Mouse (Mus musculus): ENCODE measurements around the gene Iqch. TPM values are rescaled to one million over a fixed set of nuclear protein-coding genes. Genes with fewer than 3 reads are reported as not detected.

Gene Iqch
- polyA plus RNA-seq, 1 experiment, result not detected

DNA sequence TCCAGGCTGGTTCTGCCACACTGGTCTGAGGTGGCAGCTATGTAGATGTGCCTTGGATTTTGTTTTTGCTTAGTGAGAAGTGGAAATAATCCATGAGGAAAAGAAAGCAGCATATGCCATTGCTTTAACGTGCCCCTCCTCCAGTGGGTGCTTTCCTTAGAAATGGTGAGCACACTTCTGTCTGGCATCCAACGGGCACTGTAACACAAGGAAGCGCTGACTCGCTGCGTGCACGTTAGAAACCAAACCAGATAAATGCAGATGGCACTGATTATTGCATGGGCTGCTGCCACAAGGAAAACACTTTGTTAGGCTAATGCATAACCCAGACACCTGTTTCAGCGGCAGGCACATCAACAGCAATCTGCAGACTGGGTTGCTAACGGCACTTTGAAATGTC lies 6.6 kb downstream of the Iqch start:
- Histone ChIP-seq H3K4me1 (ENCODE audit: control insufficient read depth, insufficient read depth, insufficient read length, low read length) (no peaks in the 10 kb centered on the region), H3K27ac (replicated peaks; ENCODE audit: low read depth, low read length) (no peak overlapping the region), H3K4me3 (ENCODE audit: insufficient read depth, low read depth, low read length) (no peak overlapping the region)

DNA sequence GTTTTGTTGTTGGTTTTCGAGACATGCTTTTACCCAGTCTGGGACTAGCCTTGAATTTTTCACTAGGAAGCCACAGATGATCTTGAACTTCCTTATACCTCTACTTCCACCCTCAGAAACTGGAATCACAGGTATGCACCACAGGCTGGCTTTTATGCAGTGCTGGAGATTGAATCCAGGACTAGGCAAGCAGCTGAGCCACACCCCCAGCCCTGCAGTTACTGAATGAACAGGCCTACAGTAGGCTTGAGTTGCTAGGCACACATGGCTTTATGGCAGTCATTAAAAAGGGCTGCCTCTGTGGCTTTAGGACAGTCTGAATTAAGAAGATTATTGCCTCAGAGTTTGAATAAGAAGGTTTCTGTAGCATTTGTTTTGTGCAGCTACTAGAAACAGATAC lies 7.3 kb downstream of the Iqch start:
- H3K27ac ChIP-seq (replicated peaks; ENCODE audit: low read depth, low read length), result no peak overlapping the region
- H3K4me3 ChIP-seq (ENCODE audit: insufficient read depth, low read depth, low read length), result no peak overlapping the region
- no peaks in the 10 kb centered on the region for H3K4me1 ChIP-seq (ENCODE audit: control insufficient read depth, insufficient read depth, insufficient read length, low read length)

DNA sequence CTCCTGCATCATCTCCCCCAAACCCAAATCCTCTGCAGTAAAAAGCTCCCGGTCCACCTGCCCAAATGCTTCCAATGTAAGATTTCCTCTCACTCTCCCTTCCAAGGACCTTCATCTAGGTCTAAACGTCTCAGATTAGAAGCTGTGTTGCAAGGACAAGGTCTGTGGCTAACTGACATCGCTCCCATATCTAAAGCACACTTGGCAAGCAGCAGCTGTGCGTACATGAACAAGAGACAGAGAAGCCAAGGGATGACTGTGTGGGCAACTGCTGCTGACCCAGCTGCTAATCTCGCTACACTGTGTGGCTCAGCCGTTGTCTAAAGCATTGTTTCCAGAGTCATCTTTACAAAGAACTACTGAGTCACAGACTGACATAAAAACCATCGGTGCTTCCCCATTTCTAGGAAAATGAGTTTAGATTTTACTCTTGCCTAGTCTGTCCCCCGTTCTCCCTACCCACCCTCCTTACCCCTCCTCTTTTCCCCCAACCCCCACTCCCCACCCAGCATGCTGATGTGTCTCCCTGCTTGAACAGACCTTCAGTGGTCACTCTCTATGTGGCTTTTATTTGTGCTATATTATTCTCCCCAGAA lies 10.5 kb downstream of the Iqch start:
- Histone ChIP-seq H3K27ac (replicated peaks; ENCODE audit: low read depth, low read length) (no peak overlapping the region), H3K4me1 (ENCODE audit: control insufficient read depth, insufficient read depth, insufficient read length, low read length) (no peaks in the 10 kb centered on the region), H3K4me3 (ENCODE audit: insufficient read depth, low read depth, low read length) (no peak overlapping the region)

DNA sequence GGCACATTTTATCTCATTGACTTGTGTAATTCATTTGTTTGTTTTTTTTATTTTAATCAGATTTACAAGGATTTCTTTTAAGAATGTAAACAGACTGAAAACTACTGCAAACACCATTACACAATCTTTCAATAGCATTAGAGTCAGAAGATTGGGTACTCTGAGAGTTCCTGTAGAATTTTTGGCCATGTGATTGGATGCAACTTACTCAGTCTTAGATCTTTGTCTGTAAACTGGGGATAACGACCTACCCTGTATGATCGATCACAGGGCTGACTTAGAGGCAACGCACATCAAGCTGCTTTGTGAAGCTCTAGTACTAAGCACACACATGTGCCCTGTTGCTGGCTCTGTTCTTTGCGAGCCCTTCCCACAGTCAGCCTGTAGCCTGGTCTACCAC lies 11.7 kb downstream of the Iqch start:
- Histone ChIP-seq H3K4me3 (ENCODE audit: insufficient read depth, low read depth, low read length) (no peak overlapping the region), H3K27ac (replicated peaks; ENCODE audit: low read depth, low read length) (no peak overlapping the region), H3K4me1 (ENCODE audit: control insufficient read depth, insufficient read depth, insufficient read length, low read length) (no peaks in the 10 kb centered on the region)

DNA sequence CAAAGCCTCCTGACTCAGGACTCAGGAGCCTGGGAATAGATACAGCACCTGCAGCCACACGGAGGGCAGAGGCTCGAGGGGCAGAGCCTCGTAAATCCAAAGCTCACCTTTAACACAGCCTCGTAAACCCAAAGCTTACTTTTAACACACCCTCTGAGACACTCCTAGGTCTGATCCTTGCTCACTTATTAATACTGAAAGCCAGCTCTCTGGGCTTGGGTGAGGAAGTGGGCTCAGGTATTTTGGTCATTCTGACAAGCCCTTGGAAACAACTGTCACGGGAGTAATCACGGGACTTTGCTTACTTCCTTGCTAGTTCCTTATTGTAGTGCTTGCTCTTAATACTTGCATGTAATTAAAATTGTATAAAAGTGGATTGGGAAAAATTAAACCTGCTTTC lies 13.1 kb downstream of the Iqch start:
- no peak overlapping the region for H3K27ac ChIP-seq (replicated peaks; ENCODE audit: low read depth, low read length)
- H3K4me1 ChIP-seq (ENCODE audit: control insufficient read depth, insufficient read depth, insufficient read length, low read length), result no peaks in the 10 kb centered on the region

DNA sequence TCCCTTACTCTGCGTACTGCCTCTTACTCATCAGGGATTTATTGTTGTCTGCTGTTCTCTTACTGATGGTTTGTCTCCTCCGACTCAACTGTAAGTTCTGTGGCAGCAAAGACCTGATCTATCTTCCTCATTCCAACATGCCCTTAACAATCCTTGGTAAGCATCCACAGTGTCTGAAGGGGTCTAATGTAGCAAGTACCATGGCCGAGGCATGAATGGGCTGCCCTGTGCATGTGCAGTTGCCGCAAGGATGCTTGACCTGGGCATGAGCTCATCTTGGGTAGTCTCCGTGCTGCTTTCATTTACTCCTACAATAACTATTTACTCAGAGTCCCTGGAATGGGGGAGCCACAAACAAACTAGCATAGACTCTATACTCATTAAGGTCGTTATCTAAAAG lies 17.0 kb downstream of the Iqch start:
- no peak overlapping the region for H3K27ac ChIP-seq (replicated peaks; ENCODE audit: low read depth, low read length)

More for the DNA sequence above, 13.1 kb downstream of the Iqch start:
- H3K4me3 ChIP-seq (ENCODE audit: insufficient read depth, low read depth, low read length), result no peak overlapping the region

DNA sequence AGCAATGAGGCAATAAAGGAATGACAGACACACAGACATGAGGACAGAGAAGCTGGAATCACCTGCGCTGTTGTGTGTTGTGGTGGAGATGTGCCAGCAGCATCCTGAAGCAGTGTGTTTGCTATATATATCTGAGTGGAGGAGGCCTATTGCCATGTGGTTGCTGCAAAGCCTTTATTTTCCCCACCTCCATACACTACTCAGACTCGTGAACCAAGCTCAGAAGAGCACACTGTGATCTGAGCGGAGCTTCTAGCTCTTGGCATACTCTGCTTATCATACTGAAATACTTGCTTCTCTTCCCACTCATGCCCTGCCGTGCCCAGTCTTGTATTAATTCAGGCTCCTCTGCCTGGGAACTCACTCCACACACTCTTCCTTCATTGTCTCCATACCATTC lies 20.5 kb downstream of the Iqch start:
- no peak overlapping the region for H3K4me3 ChIP-seq (ENCODE audit: insufficient read depth, low read depth, low read length)
- H3K4me1 ChIP-seq (ENCODE audit: control insufficient read depth, insufficient read depth, insufficient read length, low read length), result no peaks in the 10 kb centered on the region
- no peak overlapping the region for H3K27ac ChIP-seq (replicated peaks; ENCODE audit: low read depth, low read length)

More for the DNA sequence above, 17.0 kb downstream of the Iqch start:
- Histone ChIP-seq H3K4me3 (ENCODE audit: insufficient read depth, low read depth, low read length) (no peak overlapping the region), H3K4me1 (ENCODE audit: control insufficient read depth, insufficient read depth, insufficient read length, low read length) (no peaks in the 10 kb centered on the region)

DNA sequence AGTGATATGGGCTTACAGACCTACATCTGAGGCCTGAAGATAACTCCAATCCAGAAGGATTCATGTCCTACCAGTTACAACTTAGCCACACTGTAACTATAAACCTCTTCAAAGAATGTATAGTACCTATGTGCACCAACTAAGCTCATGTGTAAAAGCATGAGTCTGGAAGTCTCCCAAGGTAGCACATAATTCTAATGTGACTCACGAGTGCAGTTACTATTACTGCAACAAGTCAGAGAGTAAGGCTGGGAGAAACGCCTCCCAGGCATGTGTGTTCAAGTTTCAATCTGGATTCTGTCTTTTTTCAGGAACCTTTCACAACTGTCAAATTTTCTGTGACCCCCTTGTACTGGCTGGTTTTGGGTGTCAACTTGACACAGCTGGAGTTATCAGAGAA lies 22.2 kb downstream of the Iqch start:
- Histone ChIP-seq H3K4me1 (ENCODE audit: control insufficient read depth, insufficient read depth, insufficient read length, low read length) (no peaks in the 10 kb centered on the region), H3K27ac (replicated peaks; ENCODE audit: low read depth, low read length) (no peak overlapping the region), H3K4me3 (ENCODE audit: insufficient read depth, low read depth, low read length) (no peak overlapping the region)

DNA sequence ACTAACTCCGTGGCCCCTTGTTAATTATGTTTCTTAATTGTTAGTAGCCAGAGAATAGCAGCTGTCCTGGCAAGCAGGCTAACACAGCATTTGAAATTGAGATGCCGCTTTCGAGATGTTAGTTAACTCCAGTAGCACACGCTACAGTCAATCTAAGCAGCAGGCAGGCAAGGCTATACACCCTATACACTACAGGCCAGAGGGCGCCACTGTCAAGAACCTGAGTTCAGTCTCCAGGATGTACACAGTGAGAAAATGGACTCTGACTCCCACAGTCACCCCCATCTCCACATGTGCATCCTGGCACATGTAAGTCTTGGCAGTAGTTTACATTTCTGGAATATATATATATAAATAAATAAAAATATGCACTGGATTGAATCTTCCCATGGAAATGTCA lies 22.6 kb downstream of the Iqch start:
- H3K4me1 ChIP-seq (ENCODE audit: control insufficient read depth, insufficient read depth, insufficient read length, low read length), result no peaks in the 10 kb centered on the region
- H3K4me3 ChIP-seq (ENCODE audit: insufficient read depth, low read depth, low read length), result no peak overlapping the region
- no peak overlapping the region for H3K27ac ChIP-seq (replicated peaks; ENCODE audit: low read depth, low read length)

DNA sequence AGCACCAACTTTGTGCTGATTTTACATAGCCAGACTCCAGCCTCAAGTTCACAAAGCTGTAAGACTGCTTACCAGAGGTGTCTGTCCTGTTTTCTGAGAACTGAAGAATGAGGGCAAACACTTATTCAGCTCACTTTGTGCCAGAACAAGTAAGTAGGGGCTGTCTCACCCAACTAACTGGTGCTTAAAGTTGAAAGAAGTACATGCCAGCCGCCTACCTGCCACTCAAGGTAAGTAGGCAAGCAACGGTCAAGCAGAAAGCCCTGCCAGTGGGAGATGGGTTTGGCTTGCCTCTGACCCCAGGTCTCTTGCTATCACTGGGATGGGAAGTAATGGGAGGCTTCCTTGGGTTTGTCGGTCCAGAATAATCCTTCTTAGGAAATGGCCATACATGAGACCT lies 24.8 kb downstream of the Iqch start:
- Histone ChIP-seq H3K4me1 (ENCODE audit: control insufficient read depth, insufficient read depth, insufficient read length, low read length) (no peaks in the 10 kb centered on the region), H3K4me3 (ENCODE audit: insufficient read depth, low read depth, low read length) (no peak overlapping the region), H3K27ac (replicated peaks; ENCODE audit: low read depth, low read length) (no peak overlapping the region)

DNA sequence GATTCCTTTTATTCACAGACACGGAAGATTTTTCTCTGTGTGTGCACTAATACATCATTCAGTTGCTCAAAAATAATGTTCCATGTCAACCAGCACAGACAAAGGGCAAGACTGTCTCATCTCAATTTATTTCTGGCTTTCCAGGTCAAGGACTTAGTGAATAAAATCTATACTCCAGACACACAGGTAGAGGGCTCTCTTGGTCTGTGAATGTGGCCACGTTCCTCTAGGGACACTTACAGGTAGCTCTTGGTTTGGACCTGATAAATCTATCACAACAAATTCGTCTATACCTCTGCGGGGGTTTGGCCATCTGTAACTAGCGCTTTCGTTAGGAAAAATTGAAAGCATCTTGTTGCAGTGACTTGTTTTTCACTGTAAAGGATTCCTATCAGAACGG lies 29.4 kb downstream of the Iqch start:
- H3K27ac ChIP-seq (replicated peaks; ENCODE audit: low read depth, low read length), result no peak overlapping the region
- H3K4me1 ChIP-seq (ENCODE audit: control insufficient read depth, insufficient read depth, insufficient read length, low read length), result no peaks in the 10 kb centered on the region; the same call in 1 of the 2 replicates
- no peak overlapping the region for H3K4me3 ChIP-seq (ENCODE audit: insufficient read depth, low read depth, low read length)

DNA sequence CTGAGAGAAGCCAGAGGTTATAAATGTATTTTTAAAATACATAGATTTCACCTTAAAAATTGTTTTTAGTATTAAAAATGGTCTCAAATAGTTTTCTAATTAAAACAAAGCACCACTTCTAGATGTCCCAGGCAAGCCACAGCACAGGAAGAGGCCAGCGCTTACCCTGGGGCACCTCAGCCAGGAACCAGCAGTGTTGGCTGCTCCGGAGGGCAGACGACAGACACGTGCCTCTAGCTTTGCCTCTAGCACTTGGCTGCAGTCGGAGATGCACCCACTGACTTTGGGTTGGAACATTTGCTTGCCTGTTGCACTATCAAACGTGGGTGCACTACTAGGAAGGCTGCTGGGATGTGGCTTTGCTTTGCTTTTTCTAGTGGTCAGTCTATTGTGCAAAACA lies 30.4 kb downstream of the Iqch start:
- Histone ChIP-seq H3K4me1 (ENCODE audit: control insufficient read depth, insufficient read depth, insufficient read length, low read length) (no peaks in the 10 kb centered on the region; the same call in 1 of the 2 replicates), H3K27ac (replicated peaks; ENCODE audit: low read depth, low read length) (no peak overlapping the region), H3K4me3 (ENCODE audit: insufficient read depth, low read depth, low read length) (no peak overlapping the region)

DNA sequence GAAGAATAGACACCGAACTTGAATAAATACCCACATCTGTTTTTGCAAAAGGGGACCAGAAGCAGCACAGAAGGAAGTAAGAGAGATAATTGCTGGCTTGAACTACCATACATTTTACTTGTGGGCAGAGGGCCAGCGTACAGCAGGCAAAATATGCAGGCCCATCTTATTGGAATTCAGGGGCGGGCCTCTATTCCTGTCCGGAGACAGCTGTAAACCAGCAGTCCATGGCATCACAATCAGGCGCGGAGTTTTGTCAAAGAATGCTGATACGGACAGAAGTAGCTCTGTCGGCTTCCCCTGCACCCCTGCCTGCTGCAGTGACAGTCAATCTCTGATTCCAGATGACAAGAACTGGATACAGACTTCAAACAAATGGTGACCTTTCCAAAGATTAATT lies 33.5 kb downstream of the Iqch start:
- Histone ChIP-seq H3K4me1 (ENCODE audit: control insufficient read depth, insufficient read depth, insufficient read length, low read length) (no peaks in the 10 kb centered on the region; the same call in 1 of the 2 replicates), H3K4me3 (ENCODE audit: insufficient read depth, low read depth, low read length) (no peak overlapping the region), H3K27ac (replicated peaks; ENCODE audit: low read depth, low read length) (no peak overlapping the region)

DNA sequence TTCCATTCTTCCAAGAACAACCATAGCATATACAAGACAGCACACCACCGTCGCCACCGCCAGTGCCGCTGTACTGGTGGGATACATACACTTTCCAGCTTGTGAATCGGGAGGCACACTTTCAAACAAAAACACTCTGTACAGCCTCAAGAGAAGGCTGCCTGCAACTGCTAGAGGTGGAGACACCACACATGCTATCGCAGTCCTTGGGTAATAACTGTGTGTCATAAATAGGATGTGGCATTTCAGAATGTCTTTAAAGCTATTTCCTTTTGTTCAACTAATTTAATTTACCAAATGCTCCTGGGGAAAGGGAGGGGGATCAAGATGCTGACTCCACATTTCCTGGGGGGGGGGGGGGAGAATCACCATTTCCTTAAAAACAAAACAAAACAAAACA lies 34.0 kb downstream of the Iqch start:
- H3K4me1 ChIP-seq (ENCODE audit: control insufficient read depth, insufficient read depth, insufficient read length, low read length), result no peaks in the 10 kb centered on the region; the same call in 1 of the 2 replicates
- no peak overlapping the region for H3K4me3 ChIP-seq (ENCODE audit: insufficient read depth, low read depth, low read length)
- H3K27ac ChIP-seq (replicated peaks; ENCODE audit: low read depth, low read length), result no peak overlapping the region

DNA sequence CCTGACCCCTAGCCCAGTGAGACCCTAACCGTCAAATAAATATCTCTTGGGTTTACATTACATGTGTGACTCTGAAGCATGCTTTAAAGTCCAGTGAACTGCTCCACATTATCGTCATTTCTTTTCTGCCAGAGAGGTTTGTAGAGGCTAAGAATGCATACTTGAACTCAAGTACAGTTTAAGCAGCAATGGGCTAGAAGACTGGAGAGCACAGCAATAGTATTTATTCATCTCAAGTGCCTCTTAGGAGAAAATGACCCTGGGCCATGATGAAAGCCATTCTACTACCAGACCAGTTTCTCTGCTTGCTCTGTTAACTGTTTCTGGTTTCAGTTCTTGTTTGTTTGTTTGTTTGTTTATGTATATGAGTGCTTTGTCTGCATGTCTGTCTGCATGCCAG lies 38.9 kb downstream of the Iqch start:
- Histone ChIP-seq H3K27ac (replicated peaks; ENCODE audit: low read depth, low read length) (no peak overlapping the region), H3K4me1 (ENCODE audit: control insufficient read depth, insufficient read depth, insufficient read length, low read length) (no peaks in the 10 kb centered on the region; the same call in 1 of the 2 replicates), H3K4me3 (ENCODE audit: insufficient read depth, low read depth, low read length) (no peak overlapping the region)

DNA sequence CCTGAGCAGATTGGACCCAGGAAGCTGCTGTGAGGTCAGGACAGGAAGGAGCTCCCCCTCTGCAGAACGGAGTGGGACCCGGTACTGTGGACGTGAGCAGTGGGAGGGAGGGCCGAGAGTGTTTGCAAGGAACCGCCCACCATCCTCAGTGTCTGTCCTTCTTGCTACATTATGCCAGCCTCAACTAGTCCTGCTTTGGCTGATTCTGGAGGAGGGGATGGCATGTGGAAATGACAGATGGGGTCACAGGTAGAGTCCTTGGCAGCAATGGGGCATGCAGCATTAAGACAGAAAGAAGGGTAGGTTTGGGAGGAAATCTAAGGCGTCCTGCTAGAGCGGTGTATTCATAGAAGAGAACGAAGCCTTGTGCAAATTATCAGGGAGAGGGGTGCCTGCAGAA lies 40.4 kb downstream of the Iqch start:
- Histone ChIP-seq H3K4me3 (ENCODE audit: insufficient read depth, low read depth, low read length) (no peak overlapping the region), H3K4me1 (ENCODE audit: control insufficient read depth, insufficient read depth, insufficient read length, low read length) (peaks cover 4% of the 10 kb centered on the region; the same call in 1 of the 2 replicates), H3K27ac (replicated peaks; ENCODE audit: low read depth, low read length) (no peak overlapping the region)
